Mouse (Mus musculus) 3134 (cell line): ENCODE data around the gene Map4k2.
A peak's percentile ranks its signal among the peaks of the same experiment; 100 is the strongest.

Experiments
- DNase-seq: peaks from one replicate; pipeline ENCODE4 v3.0.0-alpha.2; 2011; ENCODE audit warnings: low spot score; ENCODE audit not compliant: insufficient read length; ENCODE audit errors: extremely low read depth

Gene Map4k2

DNA sequence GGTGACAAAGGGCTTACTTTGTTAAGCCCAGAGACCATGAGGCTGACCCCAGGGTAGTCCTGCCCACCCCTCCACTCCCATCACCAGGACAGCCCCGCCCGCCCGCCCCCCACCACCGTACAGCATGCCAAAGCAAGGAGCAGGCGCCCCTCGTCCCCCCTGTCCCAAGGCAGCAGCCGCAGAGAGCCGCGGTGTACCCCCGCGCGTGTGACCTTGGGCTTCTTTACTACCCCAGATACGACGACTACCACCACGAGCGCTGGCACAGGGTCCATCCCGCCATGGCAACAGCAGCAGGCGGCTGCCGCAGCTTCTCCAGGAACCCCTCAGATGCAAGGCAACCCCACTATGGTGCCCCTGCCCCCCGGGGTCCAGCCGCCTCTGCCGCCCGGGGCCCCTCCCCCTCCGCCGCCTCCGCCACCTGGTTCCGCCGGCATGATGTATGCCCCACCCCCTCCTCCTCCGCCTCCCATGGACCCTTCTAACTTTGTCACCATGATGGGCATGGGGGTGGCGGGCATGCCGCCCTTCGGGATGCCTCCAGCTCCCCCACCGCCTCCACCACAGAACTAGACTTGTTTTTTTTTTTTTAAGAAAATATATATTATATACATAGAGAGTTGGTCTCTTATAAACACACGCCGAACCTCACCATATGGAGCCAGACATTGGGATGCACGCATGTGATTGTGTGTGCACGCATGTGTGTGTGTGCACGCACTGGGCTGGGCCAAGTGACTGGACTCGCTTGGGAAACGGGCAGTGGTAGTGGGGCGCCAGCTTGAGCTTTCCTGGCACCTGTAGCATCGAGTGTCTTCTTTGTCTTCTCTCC is 34.7 kb downstream of the Map4k2 start:
- no peak for DNase-seq

DNA sequence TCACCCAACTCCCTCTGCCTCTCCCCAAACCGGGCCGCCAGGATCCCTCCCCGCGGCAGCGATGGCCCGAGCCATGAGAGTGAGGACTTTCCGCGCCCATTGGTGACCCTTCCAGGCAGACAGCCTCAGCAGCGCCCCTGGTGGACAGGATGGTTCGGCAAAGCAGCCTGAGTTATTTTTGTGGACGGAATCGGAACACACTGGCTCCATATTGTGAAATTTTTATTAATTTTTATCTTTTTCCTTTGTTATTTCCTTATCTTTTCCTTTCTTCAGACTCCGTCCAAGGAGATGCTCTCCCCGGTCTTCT is 35.3 kb downstream of the Map4k2 start:
- peak; percentile 34 for DNase-seq

DNA sequence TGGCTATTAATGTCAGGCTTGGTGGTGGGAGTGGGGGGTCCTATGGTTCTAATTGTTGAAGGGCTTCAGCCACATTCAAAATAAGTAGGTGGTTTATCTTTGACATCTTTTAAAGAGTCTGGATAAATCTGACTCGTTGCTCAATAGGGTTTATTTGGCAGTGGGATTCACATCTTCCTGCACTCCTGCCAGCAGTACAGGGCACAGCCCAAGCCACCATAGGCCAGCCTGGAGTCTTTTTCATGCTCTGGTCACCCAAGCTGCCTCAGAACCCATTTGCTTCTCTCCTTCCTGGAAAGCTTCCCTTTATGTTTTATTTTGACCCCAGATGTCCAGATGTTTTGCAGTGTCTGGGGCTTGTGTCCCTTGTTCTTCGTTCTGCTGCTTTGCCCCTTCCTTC is 35.7 kb downstream of the Map4k2 start:
- DNase-seq: no peak

DNA sequence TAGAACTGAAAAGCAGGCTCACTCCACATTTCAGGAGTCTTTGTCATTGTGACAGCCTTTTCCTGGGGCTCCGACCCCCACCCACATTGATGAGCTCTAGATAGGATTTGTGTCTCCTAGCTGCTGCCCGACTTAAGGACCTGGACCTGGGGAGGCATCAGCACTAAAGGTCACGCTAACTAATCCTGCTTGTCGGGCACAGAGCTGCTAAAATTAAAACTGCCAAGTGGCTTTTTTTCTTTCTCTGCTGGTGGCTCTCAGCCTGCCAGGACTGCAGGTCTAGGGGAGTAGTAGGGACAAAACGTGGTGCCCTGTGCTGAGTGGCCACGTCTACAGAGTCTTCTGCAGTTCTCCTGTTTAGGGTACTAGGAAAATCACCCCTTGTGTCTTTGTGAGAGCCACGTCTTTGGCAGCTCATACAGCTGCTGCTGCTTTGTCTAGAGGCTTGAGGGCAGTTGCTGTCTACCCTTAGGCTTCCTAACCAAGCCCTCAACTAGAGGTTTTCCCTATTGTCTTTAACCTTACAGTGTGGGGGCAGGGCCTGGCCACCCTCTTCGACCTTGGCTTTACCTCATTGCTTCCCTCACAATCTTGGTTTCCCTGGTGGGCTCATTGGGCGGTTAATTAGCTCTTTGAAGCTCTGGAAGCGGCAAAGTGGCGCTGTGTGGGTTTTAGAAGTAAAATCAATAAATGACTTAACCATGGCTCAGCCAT is 36.5 kb downstream of the Map4k2 start:
- no peak for DNase-seq

DNA sequence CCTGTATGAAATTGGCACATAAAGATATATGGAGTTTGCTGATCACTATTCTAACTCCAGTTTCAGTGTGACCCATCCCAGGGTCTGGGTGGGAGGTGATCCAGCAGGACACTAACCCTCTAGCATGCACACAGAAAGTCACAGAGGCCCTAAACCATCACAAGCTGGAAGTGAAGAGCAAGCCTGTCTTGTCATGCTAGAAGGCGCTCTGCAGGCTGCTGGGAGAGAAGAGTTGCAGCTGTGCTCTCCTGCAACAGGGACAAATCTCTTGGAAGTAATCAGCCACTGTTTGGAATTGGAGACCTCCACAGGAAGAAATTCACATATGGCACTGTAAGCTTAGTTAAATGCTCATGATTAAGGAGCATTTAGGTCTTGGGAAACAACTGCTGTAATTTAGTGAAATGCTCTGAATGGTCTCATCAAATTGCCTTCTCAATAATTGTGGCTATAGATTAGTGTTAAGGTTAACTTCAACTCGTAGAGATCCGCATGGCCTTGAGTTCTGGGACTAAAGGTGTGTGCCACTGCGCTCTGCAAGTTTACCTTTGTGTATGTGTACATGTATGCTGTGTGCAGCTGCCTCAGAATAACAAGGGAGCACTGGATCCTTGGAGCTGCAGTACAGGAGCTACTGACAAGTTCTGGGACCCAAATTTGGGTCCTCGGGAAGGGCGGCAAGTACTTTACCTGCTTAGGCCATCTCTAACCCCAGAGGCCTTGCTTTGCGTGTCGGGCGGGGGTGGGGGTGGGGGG is 39.7 kb downstream of the Map4k2 start:
- DNase-seq: no peak

GRCm38 (mm10) chr19:6381238-6381637 is 40.3 kb downstream of the Map4k2 start:
- DNase-seq: no peak

DNA sequence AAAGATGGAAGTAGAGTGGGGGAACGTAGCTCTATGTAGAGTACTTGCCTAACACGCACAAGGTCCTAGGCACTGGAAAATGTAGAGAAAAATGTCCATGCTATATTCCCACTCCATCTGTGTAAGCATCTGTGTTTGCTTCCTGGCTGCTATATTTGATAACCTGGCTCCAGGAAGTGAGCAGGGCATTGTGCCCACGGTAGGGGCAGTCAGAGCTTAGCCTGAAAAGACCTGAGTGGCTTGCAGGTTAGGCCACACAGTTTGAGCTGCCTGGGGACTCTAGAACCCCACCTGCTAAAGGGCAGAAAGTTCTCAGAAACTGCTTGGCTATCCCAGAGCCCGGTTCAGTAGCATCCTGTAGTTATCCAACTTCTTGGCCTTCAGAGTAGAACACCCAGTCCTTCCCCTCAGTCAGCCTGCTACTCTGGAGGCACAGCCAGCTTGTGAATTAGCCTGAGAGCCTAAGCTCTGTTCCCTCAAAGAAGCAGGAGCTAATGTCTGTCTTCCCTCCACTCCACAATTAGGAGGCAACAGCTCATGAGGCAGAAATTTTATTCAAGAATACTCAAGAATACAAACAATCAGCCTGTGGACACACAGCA is 41.5 kb downstream of the Map4k2 start:
- no peak for DNase-seq

- DNase-seq: no peak
These were observed 42.5 kb downstream of the Map4k2 start for GRCm38 (mm10) chr19:6383470-6383869.

GRCm38 (mm10) chr19:6384128-6384527 is 43.2 kb downstream of the Map4k2 start, which contains the start of gene Pygm:
Pygm (plus strand) TSS chr19:6384399.
- no peak for DNase-seq

- DNase-seq: no peak
These were observed 44.0 kb downstream of the Map4k2 start for GRCm38 (mm10) chr19:6384954-6385353.

DNA sequence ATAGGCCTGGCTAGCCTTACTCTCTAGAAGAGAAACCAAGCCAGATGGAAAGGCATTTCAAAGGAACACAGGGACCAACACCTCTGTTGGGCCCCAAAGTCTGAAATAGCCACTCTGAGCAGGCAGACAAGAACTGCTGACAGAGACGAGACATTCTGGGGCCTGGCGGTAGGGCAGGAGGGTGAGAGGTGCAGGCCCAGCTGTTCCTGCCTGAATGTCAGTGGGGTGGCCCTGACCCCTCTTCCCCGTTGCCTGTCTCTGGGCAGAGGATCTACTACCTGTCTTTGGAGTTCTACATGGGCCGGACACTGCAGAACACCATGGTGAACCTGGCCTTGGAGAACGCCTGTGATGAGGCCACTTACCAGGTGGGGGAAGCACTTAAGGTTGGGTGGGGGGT is 44.5 kb downstream of the Map4k2 start:
- no peak for DNase-seq

GRCm38 (mm10) chr19:6385821-6386220 is 44.9 kb downstream of the Map4k2 start:
- no peak for DNase-seq

- DNase-seq: no peak
These were observed 45.3 kb downstream of the Map4k2 start for GRCm38 (mm10) chr19:6386234-6386633.

DNA sequence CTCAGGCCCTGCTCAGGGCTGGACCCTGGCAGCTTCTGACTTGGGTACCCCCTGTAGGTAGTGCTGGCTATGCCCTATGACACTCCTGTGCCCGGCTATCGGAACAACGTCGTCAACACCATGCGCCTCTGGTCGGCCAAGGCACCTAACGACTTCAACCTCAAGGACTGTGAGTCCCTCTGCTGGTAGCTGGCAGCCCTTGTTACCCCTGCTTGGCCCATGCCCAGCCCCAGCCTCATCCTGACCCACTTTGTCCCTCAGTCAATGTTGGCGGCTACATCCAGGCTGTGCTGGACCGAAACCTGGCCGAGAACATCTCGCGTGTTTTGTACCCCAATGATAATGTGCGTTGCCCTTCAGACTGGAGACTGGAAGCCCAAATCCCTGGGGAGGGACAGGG is 47.1 kb downstream of the Map4k2 start:
- DNase-seq: no peak

- no peak for DNase-seq
These were observed 48.9 kb downstream of the Map4k2 start for GRCm38 (mm10) chr19:6389803-6390202.

- DNase-seq: no peak
These were observed 49.3 kb downstream of the Map4k2 start for GRCm38 (mm10) chr19:6390251-6390650.

DNA sequence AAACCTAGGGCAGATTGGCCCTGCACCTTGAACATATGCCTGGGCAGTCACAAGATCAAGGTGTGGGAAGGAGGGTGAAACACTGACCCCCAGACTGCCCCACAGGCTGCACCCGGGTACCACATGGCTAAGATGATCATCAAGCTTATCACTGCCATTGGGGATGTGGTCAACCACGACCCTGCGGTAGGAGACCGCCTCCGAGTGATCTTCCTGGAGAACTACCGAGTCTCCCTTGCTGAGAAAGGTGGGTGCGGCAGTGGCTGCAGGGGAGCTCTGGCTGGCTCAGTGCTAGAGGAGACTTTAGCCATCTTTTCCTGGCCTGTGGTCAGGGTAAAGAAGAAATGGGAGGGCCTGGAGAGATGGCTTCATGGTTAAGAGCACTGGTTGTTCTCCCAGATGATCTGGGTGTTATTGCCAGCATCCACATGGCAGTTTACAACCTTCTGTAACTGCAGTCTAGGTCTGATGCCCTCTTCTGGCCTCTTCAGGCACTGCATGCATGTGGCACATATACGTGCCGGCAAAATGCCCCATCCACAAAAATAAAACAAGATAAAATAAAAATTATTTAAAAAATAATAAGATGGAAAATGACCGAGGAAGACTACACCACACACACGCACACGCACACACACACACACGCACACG is 51.9 kb downstream of the Map4k2 start:
- DNase-seq: no peak

DNA sequence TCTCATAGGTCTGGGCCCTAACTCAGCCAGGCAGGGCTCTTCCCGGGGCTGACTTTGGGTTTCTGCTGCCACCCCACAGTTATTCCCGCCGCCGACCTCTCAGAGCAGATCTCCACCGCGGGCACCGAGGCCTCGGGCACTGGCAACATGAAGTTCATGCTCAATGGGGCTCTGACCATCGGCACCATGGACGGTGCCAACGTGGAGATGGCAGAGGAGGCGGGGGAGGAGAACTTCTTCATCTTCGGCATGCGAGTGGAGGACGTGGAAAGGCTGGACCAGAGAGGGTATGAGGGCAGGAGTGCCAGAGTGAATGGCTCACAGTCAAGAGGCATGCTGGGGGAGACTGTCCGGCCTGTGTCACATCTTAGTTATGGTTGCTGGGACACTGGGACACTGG is 52.7 kb downstream of the Map4k2 start:
- no peak for DNase-seq

- DNase-seq: no peak
These were observed 55.3 kb downstream of the Map4k2 start for GRCm38 (mm10) chr19:6396237-6396636.

DNA sequence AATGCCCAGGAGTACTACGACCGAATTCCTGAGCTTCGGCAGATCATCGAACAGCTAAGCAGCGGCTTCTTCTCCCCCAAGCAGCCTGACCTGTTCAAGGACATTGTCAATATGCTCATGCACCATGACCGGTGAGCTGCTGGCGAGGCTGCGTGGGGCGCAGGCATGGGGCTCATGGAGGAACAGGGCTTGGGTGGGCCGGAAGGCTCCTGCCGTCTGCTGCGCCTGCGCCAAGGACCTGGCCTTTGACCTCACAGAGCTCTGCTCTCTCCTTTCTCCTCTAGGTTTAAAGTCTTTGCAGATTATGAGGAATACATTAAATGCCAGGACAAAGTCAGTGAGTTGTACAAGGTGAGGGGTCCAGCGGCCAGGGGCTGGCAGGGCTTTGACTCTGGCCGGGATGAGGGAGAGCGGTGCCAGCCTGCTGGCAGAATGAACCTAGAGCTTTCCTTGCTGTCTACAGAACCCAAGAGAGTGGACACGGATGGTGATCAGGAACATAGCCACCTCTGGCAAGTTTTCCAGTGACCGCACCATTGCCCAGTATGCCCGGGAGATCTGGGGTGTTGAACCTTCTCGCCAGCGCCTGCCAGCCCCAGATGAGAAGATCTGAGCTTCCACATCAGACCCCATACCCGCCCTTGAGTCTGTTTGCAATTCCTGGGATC is 56.8 kb downstream of the Map4k2 start:
- no peak for DNase-seq
